Mouse (Mus musculus) ES-E14 (cell line): Measurements from ENCODE around the gene Lrrc28.

Source experiments
- CHD2 ChIP-seq: IDR thresholded peaks from 2 replicates; pipeline ENCODE4 v1.6.1; 2014; ENCODE audit warnings: mild to moderate bottlenecking, low read depth, low read length, inconsistent platforms
- HCFC1 ChIP-seq: IDR thresholded peaks from 2 replicates; pipeline ENCODE4 v1.6.1; 2012; ENCODE audit warnings: low read length, inconsistent platforms, borderline replicate concordance; ENCODE audit not compliant: insufficient read depth
- ZC3H11A ChIP-seq: IDR thresholded peaks from 2 replicates; pipeline ENCODE4 v1.6.1; 2012; ENCODE audit warnings: low read depth, mild to moderate bottlenecking, inconsistent platforms, low read length, borderline replicate concordance
- ZNF384 ChIP-seq: IDR thresholded peaks from 2 replicates; pipeline ENCODE4 v1.6.1; 2012; ENCODE audit warnings: low read depth, low read length, inconsistent platforms

- no peak for TF ChIP-seq ZNF384
- TF ChIP-seq ZC3H11A, result no peak
- TF ChIP-seq HCFC1, result no peak
- TF ChIP-seq CHD2, result no peak
Observed at GRCm38 (mm10) chr7:67596322-67596721, 48.7 kb downstream of the Lrrc28 start.
